Comparison of ENCODE assay signal across 12 mouse cellular contexts in the genomic region with DNA sequence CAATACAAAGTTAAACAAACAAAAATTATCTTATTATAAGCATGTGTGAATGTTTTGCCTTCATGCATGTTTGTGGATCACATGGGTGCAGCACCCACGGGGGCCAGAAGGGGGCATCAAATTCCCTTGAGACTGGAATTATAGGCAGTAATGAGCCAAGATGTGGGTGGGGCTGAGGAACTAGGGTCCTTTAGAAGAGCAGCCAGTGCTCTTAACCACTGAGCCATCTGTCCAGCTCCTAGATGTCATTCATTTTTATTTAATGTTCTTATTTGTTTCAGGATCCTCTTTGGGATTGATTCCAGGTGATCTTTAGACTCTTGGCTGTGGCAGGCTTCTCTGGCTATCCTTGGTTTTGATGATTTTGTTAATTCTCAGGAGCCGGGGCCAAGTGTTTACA. TPM values are rescaled to one million over a fixed set of nuclear protein-coding genes. Genes with fewer than 3 reads are reported as not detected.
DNase-seq lines count a peak whose midpoint lies in the region; ATAC-seq and TF ChIP-seq lines count a peak whose summit lies in the region.
"Had no signal": no experiment of that assay in that cellular context is flagged by ENCODE, and none has a peak within 500 bp of the region (broad histone marks: within the 10 kb centered on the region; RNA-seq: fewer than 3 reads in every experiment).

No protein-coding gene starts in this region.

- H3K9ac ChIP-seq in hindbrain, postnatal 0 days (replicated peaks; ENCODE audit: low read length), result no peak overlapping the region
- H3K9ac ChIP-seq in CH12.LX (ENCODE audit: insufficient read depth, low read depth), result no peak overlapping the region
- H3K9ac ChIP-seq: lung, embryonic 15.5 days had no signal

- in situ Hi-C loops in CH12.LX (cut with MboI; ENCODE audit: low pct_ligation_motif_present, low pct_unique_long_range_greater_than_20kb, low sequenced_read_pairs), result no loop called here

- TF ChIP-seq EP300 in CH12.LX (IDR thresholded peaks at IDR 0.05; ENCODE audit: low read length), result no peak

- no peaks in the 10 kb centered on the region for H3K27me3 ChIP-seq in hindbrain, postnatal 0 days (ENCODE audit: insufficient read depth, low read length)
- peaks cover 4% of the 10 kb centered on the region; the same call in 1 of the 2 replicates for H3K27me3 ChIP-seq in hindbrain, embryonic 10.5 days (ENCODE audit: insufficient read depth, poor library complexity, severe bottlenecking)
- peaks cover 24% of the 10 kb centered on the region for H3K27me3 ChIP-seq in CH12.LX (replicated peaks)
- H3K27me3 ChIP-seq: lung, embryonic 15.5 days had no signal

- H3K27ac ChIP-seq in hindbrain, postnatal 0 days, result no peak overlapping the region
- no peak overlapping the region for H3K27ac ChIP-seq in hindbrain, embryonic 10.5 days
- H3K27ac ChIP-seq in CH12.LX (ENCODE audit: insufficient read depth, low read depth), result no peak overlapping the region
- no peak overlapping the region for H3K27ac ChIP-seq in bone marrow macrophage, adult 2 months (ENCODE audit: insufficient read depth, low read depth, low read length)
- H3K27ac ChIP-seq: lung, embryonic 15.5 days had no signal

- no peak overlapping the region for H3K4me3 ChIP-seq in hindbrain, postnatal 0 days (ENCODE audit: low read length)
- H3K4me3 ChIP-seq in hindbrain, embryonic 10.5 days, result no peak overlapping the region
- no peak overlapping the region for H3K4me3 ChIP-seq in CH12.LX (replicated peaks in 1 of 3; ENCODE audit: low read depth in 2 of 3, low read length in 2 of 3, poor library complexity in 1 of 3)
- no peak overlapping the region for H3K4me3 ChIP-seq in bone marrow macrophage, adult 2 months (ENCODE audit: insufficient read depth, low read length)
- no peak overlapping the region for H3K4me3 ChIP-seq in lung, adult 2 months (replicated peaks; ENCODE audit: extremely low read depth, low read depth, low read length)
- H3K4me3 ChIP-seq: erythroblast, embryonic 14.5 days; lung, embryonic 15.5 days had no signal

- TF ChIP-seq POLR2A in CH12.LX (IDR thresholded peaks at IDR 0.05; ENCODE audit: low read depth, low read length), result no peak
- no peak for TF ChIP-seq POLR2A in bone marrow macrophage, adult 2 months (IDR thresholded peaks at IDR 0.05; ENCODE audit: borderline replicate concordance, low read depth, low read length)
- TF ChIP-seq POLR2A in lung, adult 2 months (IDR thresholded peaks at IDR 0.05; ENCODE audit: borderline replicate concordance, extremely low read depth, low read depth, low read length), result no peak

- DNase-seq in hindbrain, postnatal 0 days (ENCODE audit: low spot score), result peak; percentile 10
- no peak for DNase-seq in hindbrain, embryonic 10.5 days (ENCODE audit: low spot score)
- DNase-seq in CH12.LX (ENCODE audit: extremely low read depth), result peak; percentile 24
- no peak for DNase-seq in lung, adult 2 months
- no peak for DNase-seq in adrenal gland, adult 8-10 months
- no peak for DNase-seq in cerebellum, adult 11-12 months
- no peak for DNase-seq in ovary, adult 18-20 months (ENCODE audit: low spot score)
- DNase-seq: heart, postnatal 36 days had no signal

- no peaks in the 10 kb centered on the region for H3K4me1 ChIP-seq in hindbrain, postnatal 0 days (ENCODE audit: insufficient read depth, low read length)
- H3K4me1 ChIP-seq in hindbrain, embryonic 10.5 days (replicated peaks), result no peaks in the 10 kb centered on the region; the same call in 1 of the 2 replicates
- H3K4me1 ChIP-seq in CH12.LX (ENCODE audit: control insufficient read depth in 1 of 2, insufficient read depth in 2 of 2), result no peaks in the 10 kb centered on the region
- no peaks in the 10 kb centered on the region for H3K4me1 ChIP-seq in bone marrow macrophage, adult 2 months (ENCODE audit: control insufficient read depth, insufficient read depth, low read length)
- H3K4me1 ChIP-seq in lung, adult 2 months (ENCODE audit: control insufficient read depth, insufficient read depth, low read length), result peaks cover 6% of the 10 kb centered on the region; the same call in 1 of the 2 replicates
- H3K4me1 ChIP-seq: lung, embryonic 15.5 days had no signal

- ATAC-seq in hindbrain, postnatal 0 days, result no peak

- H3K36me3 ChIP-seq in hindbrain, postnatal 0 days (ENCODE audit: insufficient read depth, low read length), result no peaks in the 10 kb centered on the region
- no peaks in the 10 kb centered on the region for H3K36me3 ChIP-seq in hindbrain, embryonic 10.5 days
- no peaks in the 10 kb centered on the region for H3K36me3 ChIP-seq in CH12.LX (replicated peaks in 1 of 2; ENCODE audit: control insufficient read depth in 1 of 2, insufficient read depth in 1 of 2, low read length in 1 of 2)
- H3K36me3 ChIP-seq: lung, embryonic 15.5 days had no signal

- TF ChIP-seq CTCF in hindbrain, postnatal 0 days (IDR thresholded peaks at IDR 0.05; ENCODE audit: low read depth), result peak; percentile 36; the same call in 1 of the 2 replicates
- peak; percentile 3 to 56; a peak in 2 of 4 replicates for TF ChIP-seq CTCF in CH12.LX (conservative IDR thresholded peaks at IDR 0.05 in 1 of 2, IDR thresholded peaks at IDR 0.05 in 1 of 2; ENCODE audit: low read depth in 2 of 2, low read length in 2 of 2)
- TF ChIP-seq CTCF in bone marrow macrophage, adult 2 months (IDR thresholded peaks at IDR 0.05; ENCODE audit: low read depth, low read length), result peak; percentile 31
- TF ChIP-seq CTCF in lung, adult 2 months (IDR thresholded peaks at IDR 0.05; ENCODE audit: insufficient read depth, low read length), result peak; percentile 61

- no peaks in the 10 kb centered on the region for H3K9me3 ChIP-seq in hindbrain, postnatal 0 days (ENCODE audit: low read length)
- H3K9me3 ChIP-seq in hindbrain, embryonic 10.5 days, result no peaks in the 10 kb centered on the region
- no peaks in the 10 kb centered on the region for H3K9me3 ChIP-seq in CH12.LX (replicated peaks; ENCODE audit: low read length)
- H3K9me3 ChIP-seq: lung, embryonic 15.5 days had no signal

- no peaks in the 10 kb centered on the region for H3K79me2 ChIP-seq in CH12.LX (replicated peaks; ENCODE audit: control insufficient read depth, extremely low read depth, insufficient read depth, poor library complexity, severe bottlenecking)

- dilution Hi-C loops in CH12.LX (cut with MboI; ENCODE audit: extremely low pct_ligation_motif_present, extremely low pct_unique_long_range_greater_than_20kb, low sequenced_read_pairs), result no loop called here

- WGBS in hindbrain, postnatal 0 days, result 65% methylated on average over 2 of the region's 2 CpGs
- WGBS in hindbrain, embryonic 10.5 days, result 52% methylated on average over 2 of the region's 2 CpGs
- whole genome bisulfite sequencing in lung, adult 2 months, result 32% methylated on average over 2 of the region's 2 CpGs

- no peak for TF ChIP-seq RAD21 in CH12.LX (IDR thresholded peaks at IDR 0.05; ENCODE audit: low read depth, low read length)

- no peak overlapping the region for H3K4me2 ChIP-seq in hindbrain, postnatal 0 days (ENCODE audit: low read depth, low read length)
- H3K4me2 ChIP-seq in CH12.LX (ENCODE audit: insufficient read depth, low read depth, poor library complexity, severe bottlenecking), result no peak overlapping the region
- H3K4me2 ChIP-seq: lung, embryonic 15.5 days had no signal

RNA-seq across cellular contexts. Expression of a gene that starts 0.4 kb away (rescaled TPM):
- total RNA-seq in hindbrain, postnatal 0 days (2014; rRNA removed), result 0.05 and 0.07 TPM in 2 replicates
- polyA plus RNA-seq in hindbrain, postnatal 0 days (2015; fragmentation: Nextera tagmentation; extraction: Ambion mirVana), result 0.10 and 0.24 TPM in 2 replicates
- polyA plus RNA-seq in hindbrain, embryonic 10.5 days (2016; fragmentation: Nextera tagmentation; extraction: Ambion mirVana), result not detected in 2 replicates
- total RNA-seq in CH12.LX (2012; rRNA removed) (0.08 and 0.13 TPM in 2 replicates), CH12.LX (2014; rRNA removed) (0.11 and 0.19 TPM in 2 replicates)
- not detected in 2 replicates for polyA plus RNA-seq in CH12.LX (2012; ENCODE audit: insufficient read length, low read depth)
- not detected in 2 replicates for polyA plus RNA-seq in bone marrow macrophage, adult 2 months (2012; ENCODE audit: insufficient read depth, insufficient read length, missing spikeins)
- 28.8 and 37.7 TPM in 2 replicates for polyA plus RNA-seq in lung, adult 2 months (2012; rRNA removed)
- total RNA-seq in adrenal gland, adult 8-10 months (2022), result under 1 TPM in 2 of 4 experiments, not detected in 2; 0.11 to 0.49 TPM
- total RNA-seq: heart, postnatal 36 days; neutrophil, adult 5-6 weeks had no signal
- polyA plus RNA-seq: erythroblast, embryonic 14.5 days had no signal

RNA-seq across cellular contexts. Expression of a gene that starts 4.7 kb away (rescaled TPM):
- total RNA-seq in hindbrain, postnatal 0 days (2014; rRNA removed), result not detected in 2 replicates
- not detected in 2 replicates for polyA plus RNA-seq in hindbrain, postnatal 0 days (2015; fragmentation: Nextera tagmentation; extraction: Ambion mirVana)
- polyA plus RNA-seq in hindbrain, embryonic 10.5 days (2016; fragmentation: Nextera tagmentation; extraction: Ambion mirVana), result not detected in 2 replicates
- total RNA-seq in CH12.LX (2012; rRNA removed) (not detected in 2 replicates), CH12.LX (2014; rRNA removed) (not detected in 2 replicates)
- polyA plus RNA-seq in CH12.LX (2012; ENCODE audit: insufficient read length, low read depth), result not detected in 2 replicates
- not detected in 2 replicates for polyA plus RNA-seq in bone marrow macrophage, adult 2 months (2012; ENCODE audit: insufficient read depth, insufficient read length, missing spikeins)
- 0.23 and 0.44 TPM in 2 replicates for polyA plus RNA-seq in lung, adult 2 months (2012; rRNA removed)
- under 1 TPM in 2 of 4 experiments, not detected in 2; 0.19 to 0.49 TPM for total RNA-seq in adrenal gland, adult 8-10 months (2022)
- total RNA-seq: heart, postnatal 36 days; neutrophil, adult 5-6 weeks had no signal
- polyA plus RNA-seq: erythroblast, embryonic 14.5 days; lung, embryonic 15.5 days had no signal

RNA-seq across cellular contexts. Expression of a gene that starts 20.2 kb away (rescaled TPM):
- total RNA-seq in hindbrain, postnatal 0 days (2014; rRNA removed), result 10.2 and 10.3 TPM in 2 replicates
- 23.2 and 25.4 TPM in 2 replicates for polyA plus RNA-seq in hindbrain, postnatal 0 days (2015; fragmentation: Nextera tagmentation; extraction: Ambion mirVana)
- 41.0 and 41.1 TPM in 2 replicates for polyA plus RNA-seq in hindbrain, embryonic 10.5 days (2016; fragmentation: Nextera tagmentation; extraction: Ambion mirVana)
- total RNA-seq in CH12.LX (2012; rRNA removed), result 9.6 and 10.6 TPM in 2 replicates
- 10.9 and 13.6 TPM in 2 replicates for total RNA-seq in CH12.LX (2014; rRNA removed)
- polyA plus RNA-seq in CH12.LX (2012; ENCODE audit: insufficient read length, low read depth), result 24.1 and 27.9 TPM in 2 replicates
- polyA plus RNA-seq in bone marrow macrophage, adult 2 months (2012; ENCODE audit: insufficient read depth, insufficient read length, missing spikeins), result 12.8 and 13.0 TPM in 2 replicates
- 17.6 and 19.4 TPM in 2 replicates for polyA plus RNA-seq in lung, adult 2 months (2012; rRNA removed)
- total RNA-seq in adrenal gland, adult 8-10 months (2022), result 10 to 100 TPM; 10.4 to 11.4 (median 10.8) TPM

RNA-seq across cellular contexts. Expression of a gene that starts 34.7 kb away (rescaled TPM):
- 128 and 129 TPM in 2 replicates for total RNA-seq in hindbrain, postnatal 0 days (2014; rRNA removed)
- polyA plus RNA-seq in hindbrain, postnatal 0 days (2015; fragmentation: Nextera tagmentation; extraction: Ambion mirVana), result 39.4 and 44.4 TPM in 2 replicates
- 40.8 and 42.3 TPM in 2 replicates for polyA plus RNA-seq in hindbrain, embryonic 10.5 days (2016; fragmentation: Nextera tagmentation; extraction: Ambion mirVana)
- total RNA-seq in CH12.LX (2012; rRNA removed), result 111 and 122 TPM in 2 replicates
- total RNA-seq in CH12.LX (2014; rRNA removed), result 111 and 125 TPM in 2 replicates
- 139 and 153 TPM in 2 replicates for polyA plus RNA-seq in CH12.LX (2012; ENCODE audit: insufficient read length, low read depth)
- 125 and 126 TPM in 2 replicates for polyA plus RNA-seq in bone marrow macrophage, adult 2 months (2012; ENCODE audit: insufficient read depth, insufficient read length, missing spikeins)
- 68.7 and 79.3 TPM in 2 replicates for polyA plus RNA-seq in lung, adult 2 months (2012; rRNA removed)
- total RNA-seq in adrenal gland, adult 8-10 months (2022), result 100 to 1,000 TPM in 1 of 4 experiments, 10 to 100 TPM in 3; 78.2 to 121 (median 82.4) TPM

Comparison
In these comparisons a context has a peak if more than half of its experiments do, and no peak if none do; other contexts are left out.
1. DNase-seq: peak in hindbrain, postnatal 0 days (single experiment) and CH12.LX (single experiment); none in hindbrain, embryonic 10.5 days (single experiment), lung, adult 2 months (single experiment), adrenal gland, adult 8-10 months (single experiment), cerebellum, adult 11-12 months (single experiment) and ovary, adult 18-20 months (single experiment).
2. RNA of a gene that starts 0.4 kb away (polyA plus RNA-seq): 28.8 to 37.7 TPM in lung, adult 2 months; 0.10 to 0.24 TPM in hindbrain, postnatal 0 days, not detected in hindbrain, embryonic 10.5 days, not detected in CH12.LX and not detected in bone marrow macrophage, adult 2 months; every median in the first group is over 10 times any median in the second.
3. Peak in every context shown above with its lines, with median percentiles within 50 percentile points of each other: CTCF ChIP-seq.